Mouse (Mus musculus) ES-Bruce4 (cell line): Measurements from ENCODE around the gene Lmx1b. TPM values are rescaled to one million over a fixed set of nuclear protein-coding genes. Genes with fewer than 3 reads are reported as not detected.
A peak's percentile ranks its signal among the peaks of the same experiment; 100 is the strongest.

ENCODE experiments used
- H3K27ac ChIP-seq: 2 replicates; pipeline ENCODE4 v1.5.1; 2012; ENCODE audit warnings: low read length, inconsistent platforms; ENCODE audit not compliant: insufficient read depth
- H3K27me3 ChIP-seq: 2 replicates; pipeline ENCODE4 v1.6.1; 2012; ENCODE audit warnings: mild to moderate bottlenecking, low read length, inconsistent platforms; ENCODE audit not compliant: control insufficient read depth, poor library complexity, insufficient read depth, severe bottlenecking
- H3K36me3 ChIP-seq: 2 replicates; pipeline ENCODE4 v1.6.1; 2012; ENCODE audit warnings: inconsistent platforms, mild to moderate bottlenecking, low read length, moderate library complexity; ENCODE audit not compliant: control insufficient read depth, poor library complexity, insufficient read depth, severe bottlenecking
- H3K4me1 ChIP-seq: one replicate; pipeline ENCODE4 v1.8.1; 2011; ENCODE audit warnings: low read length; ENCODE audit not compliant: control insufficient read depth, insufficient read depth
- H3K4me3 ChIP-seq: 2 replicates; pipeline ENCODE4 v1.5.1; 2011; ENCODE audit warnings: low read depth, mild to moderate bottlenecking, low read length
- H3K9ac ChIP-seq: 2 replicates; pipeline ENCODE4 v1.6.1; 2012; ENCODE audit warnings: low read depth, mild to moderate bottlenecking, inconsistent platforms; ENCODE audit not compliant: poor library complexity, severe bottlenecking
- H3K9me3 ChIP-seq: replicated peaks from 2 replicates; pipeline ENCODE4 v1.6.1; 2012; ENCODE audit warnings: mild to moderate bottlenecking, low read length, inconsistent platforms; ENCODE audit not compliant: control insufficient read depth, poor library complexity, insufficient read depth, severe bottlenecking
- CTCF ChIP-seq: IDR thresholded peaks from one replicate; pipeline ENCODE4 v1.8.1; 2011; ENCODE audit warnings: low read depth, low read length
- EP300 ChIP-seq: IDR thresholded peaks from 2 replicates; pipeline ENCODE4 v1.6.1; 2011; ENCODE audit warnings: low read depth, low read length; ENCODE audit not compliant: insufficient read depth
- POLR2A ChIP-seq: IDR thresholded peaks from one replicate; pipeline ENCODE4 v1.8.1; 2011; ENCODE audit warnings: low read length; ENCODE audit not compliant: insufficient read depth
- polyA plus RNA-seq: library from polyadenylated mRNA; stranded (reverse); fragments of >200 nt; gene quantifications from 2 replicates; pipeline ENCODE4 v1.2.4, GENCODE M21; 2011; ENCODE audit warnings: low read depth; ENCODE audit not compliant: missing spikeins, insufficient read depth, insufficient read length

The Lmx1b gene
- polyA plus RNA-seq, 1 experiment = 0.58 TPM

GRCm38 (mm10) chr2:33639301-33640170, 775 bp downstream of the Lmx1b start:
- Histone ChIP-seq H3K4me3 (peak overlapping the region; percentile 59), H3K9me3 (no peaks in the 10 kb centered on the region), H3K27ac (no peak overlapping the region), H3K27me3 (peaks cover 47% of the 10 kb centered on the region), H3K4me1 (peaks cover 3% of the 10 kb centered on the region), H3K36me3 (no peaks in the 10 kb centered on the region), H3K9ac (peak overlapping the region; percentile 59)
- TF ChIP-seq CTCF (no peak), EP300 (peak; percentile 17; the same call in 1 of the 2 replicates), POLR2A (no peak)

DNA sequence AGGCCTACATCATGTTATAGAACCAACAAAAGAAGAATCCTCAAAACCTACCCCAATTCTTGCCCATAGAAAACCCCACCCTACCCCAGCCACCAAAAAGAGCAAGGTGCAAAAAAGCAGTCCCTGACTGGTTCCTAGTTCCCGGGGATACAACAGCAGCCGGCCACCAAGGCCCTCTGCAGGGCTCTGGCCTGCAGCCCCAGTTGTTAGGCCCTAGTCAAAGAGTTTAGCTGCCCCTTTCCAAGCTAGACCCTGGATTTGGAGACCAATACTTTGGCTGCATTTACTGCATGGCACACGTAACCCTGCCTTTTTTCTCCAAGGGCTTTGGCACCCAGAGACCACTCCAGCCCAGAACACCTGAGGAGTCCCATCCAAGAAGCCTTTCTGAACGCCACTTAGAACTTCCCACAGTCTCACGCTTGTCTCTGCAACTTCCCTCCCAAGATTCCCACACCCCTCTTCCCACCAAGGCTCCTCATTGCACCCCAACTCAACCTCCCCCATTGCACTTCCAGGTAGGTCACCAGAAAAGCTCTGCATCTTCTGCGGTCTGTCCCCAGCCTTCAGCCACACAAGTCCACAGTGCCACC, 2.1 kb downstream of the Lmx1b start:
- Histone ChIP-seq H3K27me3 (peaks cover 51% of the 10 kb centered on the region), H3K27ac (no peak overlapping the region)

GRCm38 (mm10) chr2:33637288-33637687, 3.0 kb downstream of the Lmx1b start:
- Histone ChIP-seq H3K9me3 (no peaks in the 10 kb centered on the region), H3K36me3 (no peaks in the 10 kb centered on the region), H3K4me1 (peaks cover 3% of the 10 kb centered on the region), H3K27ac (no peak overlapping the region), H3K4me3 (no peak overlapping the region), H3K27me3 (peaks cover 54% of the 10 kb centered on the region), H3K9ac (no peak overlapping the region)
- TF ChIP-seq EP300 = 0 out of 2 replicates have a peak, but pooled peaks have one; percentile 27
- no peak for TF ChIP-seq POLR2A
- no peak for TF ChIP-seq CTCF

More for the DNA sequence above, 2.1 kb downstream of the Lmx1b start:
- H3K9me3 ChIP-seq = no peaks in the 10 kb centered on the region
- H3K36me3 ChIP-seq = no peaks in the 10 kb centered on the region
- H3K4me1 ChIP-seq = peaks cover 3% of the 10 kb centered on the region
- H3K4me3 ChIP-seq = no peak overlapping the region
- no peak overlapping the region for H3K9ac ChIP-seq
- no peak for TF ChIP-seq POLR2A
- no peak for TF ChIP-seq EP300
- no peak for TF ChIP-seq CTCF

DNA sequence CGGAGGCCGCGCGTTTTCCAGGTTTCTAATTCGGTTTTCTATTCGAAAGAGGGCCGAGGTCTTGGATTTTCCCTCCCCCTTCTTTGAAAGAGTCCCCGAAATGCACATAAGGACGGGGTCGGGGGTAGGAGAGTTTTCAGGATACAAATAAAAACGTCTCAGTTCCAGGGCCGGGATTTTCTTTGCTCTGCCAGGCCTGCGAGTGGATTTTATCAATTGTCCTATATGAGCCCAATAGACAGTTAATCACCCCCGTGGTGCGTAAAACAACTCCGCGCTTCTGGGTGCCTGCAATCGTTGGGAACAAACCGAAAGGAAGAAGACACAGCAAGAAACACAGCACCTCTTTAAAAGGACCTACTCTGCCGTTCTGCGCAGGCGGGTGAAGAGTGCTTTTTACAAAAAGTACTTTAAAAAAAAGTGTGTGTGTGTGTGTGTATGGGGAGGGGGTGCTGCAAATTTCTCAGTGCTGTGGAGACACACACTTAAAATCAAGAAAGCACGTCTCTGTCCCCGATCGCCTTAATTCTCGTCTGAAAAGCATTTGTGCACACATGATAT, 3.6 kb downstream of the Lmx1b start:
- Histone ChIP-seq H3K9ac (no peak overlapping the region), H3K4me3 (no peak overlapping the region)
- no peak for TF ChIP-seq CTCF
- TF ChIP-seq EP300 = no peak
- no peak for TF ChIP-seq POLR2A

GRCm38 (mm10) chr2:33636117-33636521, 4.2 kb downstream of the Lmx1b start:
- Histone ChIP-seq H3K9me3 (no peaks in the 10 kb centered on the region), H3K4me1 (peaks cover 5% of the 10 kb centered on the region), H3K4me3 (0 out of 2 replicates have a peak overlapping the region, but pooled peaks have one; percentile 6), H3K36me3 (no peaks in the 10 kb centered on the region), H3K9ac (no peak overlapping the region), H3K27me3 (peaks cover 55% of the 10 kb centered on the region), H3K27ac (no peak overlapping the region)
- TF ChIP-seq POLR2A (no peak), CTCF (no peak), EP300 (no peak)

More for the DNA sequence above, 3.6 kb downstream of the Lmx1b start:
- H3K9me3 ChIP-seq = no peaks in the 10 kb centered on the region
- H3K4me1 ChIP-seq = peaks cover 5% of the 10 kb centered on the region
- H3K27me3 ChIP-seq = peaks cover 53% of the 10 kb centered on the region
- no peaks in the 10 kb centered on the region for H3K36me3 ChIP-seq
- no peak overlapping the region for H3K27ac ChIP-seq
